Mouse (Mus musculus): ENCODE results near the gene B020011L13Rik. TPM values are rescaled to one million over a fixed set of nuclear protein-coding genes. Genes with fewer than 3 reads are reported as not detected.
"Not testable (repeated sequence)": the region's sequence is repeated elsewhere in the genome, so short reads cannot be mapped to it uniquely, and the experiment has no call there.

Gene B020011L13Rik
- not detected in 2 replicates for polyA plus RNA-seq (2015; fragmentation: Nextera tagmentation; extraction: Ambion mirVana)

DNA sequence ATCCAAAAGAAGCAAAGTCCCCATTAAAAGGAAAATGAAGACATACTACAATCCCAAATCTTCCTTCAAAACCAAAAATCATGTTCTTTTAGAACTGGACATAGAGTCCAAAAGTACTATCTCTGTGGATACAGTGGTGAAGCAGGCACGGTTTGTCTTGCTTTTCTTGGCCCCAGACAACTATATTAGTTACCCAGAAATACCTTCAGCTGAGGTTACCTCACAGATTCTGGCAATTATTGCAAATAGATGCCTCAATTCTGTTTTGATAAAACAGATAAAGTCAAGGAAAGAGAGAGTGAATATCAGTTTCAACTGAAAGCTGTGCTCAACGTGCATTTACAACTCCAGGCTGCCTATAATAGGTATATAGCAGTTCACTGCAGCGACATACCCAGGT lies at the start of gene B020011L13Rik:
B020011L13Rik (plus strand) TSS at position 301 of the 400 bp plus-strand sequence.
- not testable (repeated sequence) for ATAC-seq (ENCODE audit: insufficient number of reproducible peaks, low FRiP score, low TSS enrichment, low read depth); H3K4me2 ChIP-seq (replicated peaks); H3K27me3 ChIP-seq; H3K9ac ChIP-seq; H3K36me3 ChIP-seq; H3K9me3 ChIP-seq (replicated peaks); H3K4me3 ChIP-seq (replicated peaks); H3K4me1 ChIP-seq; H3K27ac ChIP-seq (replicated peaks)
- 53% methylated on average over 3 of the region's 3 CpGs for WGBS

DNA sequence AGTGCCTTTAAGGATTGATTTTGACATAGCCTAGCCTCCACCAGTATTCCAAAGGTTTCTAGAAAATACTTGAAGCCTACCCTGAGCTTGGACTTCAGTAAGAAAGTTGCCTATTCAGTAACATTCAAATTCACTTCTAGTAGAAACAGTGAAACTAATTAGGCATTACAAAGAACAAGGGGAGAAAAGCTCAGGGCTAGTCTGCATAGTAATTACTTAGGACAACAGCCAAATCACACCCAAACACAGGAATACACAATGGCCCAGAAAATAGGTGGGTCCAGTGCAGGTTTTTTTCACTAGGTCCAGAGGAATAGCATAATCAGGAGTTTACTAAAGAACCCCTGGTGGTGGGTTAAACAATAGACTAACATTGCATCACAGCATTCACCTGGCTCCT lies 35.3 kb downstream of the B020011L13Rik start:
- H3K9me3 ChIP-seq (replicated peaks); H3K4me2 ChIP-seq (replicated peaks); H3K27ac ChIP-seq (replicated peaks); H3K4me1 ChIP-seq; H3K4me3 ChIP-seq (replicated peaks); ATAC-seq (ENCODE audit: insufficient number of reproducible peaks, low FRiP score, low TSS enrichment, low read depth); H3K9ac ChIP-seq; H3K27me3 ChIP-seq; H3K36me3 ChIP-seq: not testable (repeated sequence)

DNA sequence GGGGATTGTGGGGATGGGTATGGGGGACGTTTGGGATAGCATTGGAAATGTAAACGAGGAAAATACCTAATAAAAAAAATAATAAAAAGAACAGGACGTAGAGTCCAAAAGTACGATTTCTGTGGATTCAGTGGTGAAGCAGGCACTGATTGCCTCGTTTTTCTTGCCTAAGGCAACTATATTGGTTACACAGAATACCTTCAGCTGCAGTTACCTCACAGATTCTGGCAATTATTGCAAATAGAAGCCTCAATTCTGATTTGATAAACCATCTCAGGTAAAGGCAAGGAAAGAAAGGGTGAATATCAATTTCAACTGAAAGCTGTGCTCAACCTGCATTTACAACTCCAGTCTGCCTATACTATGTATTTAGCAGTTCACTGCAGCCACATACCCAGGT lies 48.8 kb downstream of the B020011L13Rik start, which contains the start of gene Gm28360:
Gm28360 (plus strand) TSS at position 301 of the 400 bp plus-strand sequence.
- 66% methylated on average over 5 of the region's 5 CpGs for WGBS

DNA sequence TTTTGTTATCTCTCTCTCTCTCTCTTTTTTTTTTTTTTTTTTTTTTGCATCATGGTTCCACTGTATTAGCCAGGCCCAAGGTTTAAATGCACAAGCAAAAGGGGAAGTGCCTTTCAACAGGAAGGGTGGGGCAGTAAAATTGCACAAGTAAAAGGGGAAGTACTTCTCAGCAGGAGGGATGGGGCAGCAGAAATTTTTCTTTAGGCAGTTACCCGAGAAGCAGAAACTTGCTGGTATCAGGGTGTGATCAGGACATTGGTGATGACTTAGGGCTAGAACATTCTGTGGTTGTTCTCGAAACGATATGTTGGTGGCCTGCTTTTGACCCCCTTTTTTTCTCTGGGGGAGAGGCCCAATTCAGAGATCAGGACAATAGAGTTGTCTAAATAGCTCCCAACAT lies 70.8 kb downstream of the B020011L13Rik start:
- 82% methylated on average over 3 of the region's 3 CpGs for WGBS
- not testable (repeated sequence) for H3K4me3 ChIP-seq (replicated peaks); ATAC-seq (ENCODE audit: insufficient number of reproducible peaks, low FRiP score, low TSS enrichment, low read depth); H3K36me3 ChIP-seq; H3K4me1 ChIP-seq; H3K27me3 ChIP-seq; H3K27ac ChIP-seq (replicated peaks); H3K9ac ChIP-seq; H3K4me2 ChIP-seq (replicated peaks); H3K9me3 ChIP-seq (replicated peaks)

More for the DNA sequence above, 48.8 kb downstream of the B020011L13Rik start, which contains the start of gene Gm28360:
- not testable (repeated sequence) for H3K4me1 ChIP-seq; H3K9me3 ChIP-seq (replicated peaks); H3K4me2 ChIP-seq (replicated peaks); ATAC-seq (ENCODE audit: insufficient number of reproducible peaks, low FRiP score, low TSS enrichment, low read depth); H3K27ac ChIP-seq (replicated peaks); H3K27me3 ChIP-seq; H3K9ac ChIP-seq; H3K4me3 ChIP-seq (replicated peaks); H3K36me3 ChIP-seq

Other genes starting within 250 kb of the B020011L13Rik start
- not detected in 2 replicates for gene Gm28363, start 84.0 kb upstream of the B020011L13Rik start, polyA plus RNA-seq (2015; fragmentation: Nextera tagmentation; extraction: Ambion mirVana)
- not detected in 2 replicates for gene Gm28360, start 48.9 kb downstream of the B020011L13Rik start, polyA plus RNA-seq (2015; fragmentation: Nextera tagmentation; extraction: Ambion mirVana)
- gene Gm28168, start 146.9 kb downstream of the B020011L13Rik start, polyA plus RNA-seq (2015; fragmentation: Nextera tagmentation; extraction: Ambion mirVana), result not detected in 2 replicates
- gene Gm7145, start 184.8 kb downstream of the B020011L13Rik start, polyA plus RNA-seq (2015; fragmentation: Nextera tagmentation; extraction: Ambion mirVana), result not detected in 2 replicates